Mouse (Mus musculus): ENCODE measurements around the gene Slc41a3. TPM values are rescaled to one million over a fixed set of nuclear protein-coding genes. Genes with fewer than 3 reads are reported as not detected.
"Not testable (repeated sequence)": the region's sequence is repeated elsewhere in the genome, so short reads cannot be mapped to it uniquely, and the experiment has no call there.

Slc41a3 gene
- polyA plus RNA-seq, 1 experiment = 79.5 TPM

DNA sequence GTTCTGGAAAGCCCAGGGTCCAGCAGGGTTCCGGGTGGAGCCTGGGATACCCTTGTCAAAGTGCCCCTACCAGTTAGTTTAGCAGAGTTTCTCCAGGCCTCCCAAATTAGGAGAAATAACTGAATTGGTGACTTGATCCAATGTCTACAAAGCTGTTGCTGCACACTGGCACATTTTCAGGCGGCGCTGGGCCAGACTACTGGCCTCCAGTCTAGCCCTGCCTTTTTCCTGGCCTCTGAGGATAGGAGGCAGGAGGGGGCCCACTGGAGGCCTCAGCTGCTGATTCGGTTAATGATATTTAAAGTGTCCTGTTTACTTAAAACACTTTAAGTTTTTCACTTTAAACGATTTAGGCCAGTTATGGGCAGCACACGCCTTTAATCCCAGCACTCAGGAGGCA, 19.7 kb downstream of the Slc41a3 start:
- Histone ChIP-seq H3K27ac (ENCODE audit: control insufficient read depth, insufficient read depth, low read depth, low read length) (no peak overlapping the region), H3K4me3 (ENCODE audit: control insufficient read depth, low read depth, low read length) (no peak overlapping the region), H3K36me3 (ENCODE audit: control insufficient read depth, insufficient read depth, low read length) (no peaks in the 10 kb centered on the region; the same call in 1 of the 2 replicates), H3K4me1 (ENCODE audit: control insufficient read depth, insufficient read depth, low read length) (peaks cover 3% of the 10 kb centered on the region; the same call in 1 of the 2 replicates), H3K27me3 (ENCODE audit: control insufficient read depth, insufficient read depth, low read length) (no peaks in the 10 kb centered on the region)
- TF ChIP-seq CTCF (IDR thresholded peaks at IDR 0.05; ENCODE audit: control insufficient read depth, insufficient read depth, insufficient replicate concordance, low read depth, low read length) (no peak), POLR2A (IDR thresholded peaks at IDR 0.05; ENCODE audit: control insufficient read depth, low read depth, low read length) (no peak)

DNA sequence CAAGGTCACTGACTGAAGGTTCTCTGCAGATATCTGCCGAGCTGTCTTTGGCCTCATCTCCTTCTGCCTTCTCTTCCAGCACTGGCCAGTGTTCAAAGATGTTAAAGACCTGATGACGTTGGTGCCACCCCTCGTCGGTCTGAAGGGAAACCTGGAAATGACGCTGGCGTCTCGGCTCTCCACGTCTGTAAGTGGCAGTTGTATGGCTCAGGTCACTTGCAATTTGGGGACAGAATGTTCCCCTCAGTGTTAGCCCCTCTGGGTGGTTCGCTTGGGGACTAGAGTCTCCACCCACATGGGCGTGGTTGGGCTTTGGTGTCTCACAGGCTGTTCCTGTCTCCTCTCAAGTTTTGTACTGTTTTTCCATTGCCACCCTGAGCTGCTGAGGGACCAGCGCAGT, 20.2 kb downstream of the Slc41a3 start:
- peaks cover 3% of the 10 kb centered on the region; the same call in 1 of the 2 replicates for H3K4me1 ChIP-seq (ENCODE audit: control insufficient read depth, insufficient read depth, low read length)
- H3K36me3 ChIP-seq (ENCODE audit: control insufficient read depth, insufficient read depth, low read length) = peaks cover 2% of the 10 kb centered on the region
- no peak overlapping the region for H3K4me3 ChIP-seq (ENCODE audit: control insufficient read depth, low read depth, low read length)
- TF ChIP-seq CTCF (IDR thresholded peaks at IDR 0.05; ENCODE audit: control insufficient read depth, insufficient read depth, insufficient replicate concordance, low read depth, low read length) (no peak), POLR2A (IDR thresholded peaks at IDR 0.05; ENCODE audit: control insufficient read depth, low read depth, low read length) (no peak)
- no peaks in the 10 kb centered on the region for H3K27me3 ChIP-seq (ENCODE audit: control insufficient read depth, insufficient read depth, low read length)
- no peak overlapping the region; the same call in 1 of the 2 replicates for H3K27ac ChIP-seq (ENCODE audit: control insufficient read depth, insufficient read depth, low read depth, low read length)

DNA sequence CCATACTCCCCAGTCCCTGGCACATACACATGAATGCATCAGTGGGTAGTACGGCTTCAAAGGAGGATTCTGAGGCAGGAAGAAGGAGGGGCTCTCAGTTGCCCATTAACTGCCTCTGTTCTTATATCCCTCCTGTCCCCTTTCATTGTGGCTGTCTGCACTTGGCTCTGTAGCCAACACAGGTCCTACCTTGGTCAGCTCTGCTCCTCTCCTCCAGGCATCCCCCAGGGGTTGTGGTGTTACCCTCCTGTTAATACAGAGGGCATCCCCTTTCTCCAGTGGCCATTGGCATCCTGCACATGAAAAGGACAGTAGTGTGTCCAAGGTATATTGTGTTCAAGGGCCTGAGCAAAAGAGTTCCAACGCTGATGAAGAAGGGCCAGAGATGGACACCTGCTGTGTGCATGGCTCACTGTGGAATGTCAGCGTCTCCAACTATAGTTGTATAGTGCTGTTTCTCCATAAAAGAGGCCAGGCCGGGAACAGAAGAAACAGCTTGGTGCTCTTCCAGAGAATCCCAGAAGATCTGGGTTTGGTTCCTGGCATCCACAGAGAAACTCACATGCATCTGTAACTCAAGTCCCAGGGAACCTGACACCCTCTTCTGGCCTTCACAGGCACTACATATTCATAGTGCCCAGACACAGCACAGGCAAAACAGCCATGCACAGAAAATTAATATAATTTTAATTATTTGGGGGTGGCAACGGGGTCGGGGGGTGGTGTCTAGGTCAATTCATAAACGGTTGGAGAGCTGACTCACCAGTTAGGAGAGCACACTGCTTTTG, 20.9 kb downstream of the Slc41a3 start:
- Histone ChIP-seq H3K27me3 (ENCODE audit: control insufficient read depth, insufficient read depth, low read length) (no peaks in the 10 kb centered on the region), H3K4me3 (ENCODE audit: control insufficient read depth, low read depth, low read length) (no peak overlapping the region), H3K36me3 (ENCODE audit: control insufficient read depth, insufficient read depth, low read length) (peaks cover 2% of the 10 kb centered on the region), H3K4me1 (ENCODE audit: control insufficient read depth, insufficient read depth, low read length) (peaks cover 3% of the 10 kb centered on the region; the same call in 1 of the 2 replicates), H3K27ac (ENCODE audit: control insufficient read depth, insufficient read depth, low read depth, low read length) (no peak overlapping the region)
- no peak for TF ChIP-seq POLR2A (IDR thresholded peaks at IDR 0.05; ENCODE audit: control insufficient read depth, low read depth, low read length)
- TF ChIP-seq CTCF (IDR thresholded peaks at IDR 0.05; ENCODE audit: control insufficient read depth, insufficient read depth, insufficient replicate concordance, low read depth, low read length) = no peak

DNA sequence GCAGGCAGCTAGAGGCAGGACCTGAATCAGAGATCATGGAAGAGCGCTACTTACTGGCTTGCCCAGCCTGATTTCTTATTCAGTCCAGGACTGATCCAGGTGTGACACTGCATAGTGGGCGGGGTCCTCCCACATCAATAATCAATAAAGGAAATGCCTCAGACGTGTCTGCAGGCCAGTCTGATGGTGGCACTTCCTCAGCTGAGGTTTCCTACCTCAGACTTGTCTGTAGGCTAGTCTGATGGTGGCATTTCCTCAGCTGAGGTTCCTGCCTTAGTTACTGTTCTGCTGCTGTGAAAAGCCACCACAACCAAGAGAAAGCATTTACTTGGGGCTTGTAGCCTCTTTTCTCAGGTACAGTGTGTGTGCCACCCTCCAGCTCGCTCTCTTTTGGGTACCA, 23.0 kb downstream of the Slc41a3 start:
- no peak overlapping the region for H3K27ac ChIP-seq (ENCODE audit: control insufficient read depth, insufficient read depth, low read depth, low read length)
- peaks cover under 1% of the 10 kb centered on the region; the same call in 1 of the 2 replicates for H3K4me1 ChIP-seq (ENCODE audit: control insufficient read depth, insufficient read depth, low read length)
- no peaks in the 10 kb centered on the region for H3K27me3 ChIP-seq (ENCODE audit: control insufficient read depth, insufficient read depth, low read length)
- no peak for TF ChIP-seq POLR2A (IDR thresholded peaks at IDR 0.05; ENCODE audit: control insufficient read depth, low read depth, low read length)
- TF ChIP-seq CTCF (IDR thresholded peaks at IDR 0.05; ENCODE audit: control insufficient read depth, insufficient read depth, insufficient replicate concordance, low read depth, low read length) = no peak
- H3K36me3 ChIP-seq (ENCODE audit: control insufficient read depth, insufficient read depth, low read length) = peaks cover 2% of the 10 kb centered on the region
- H3K4me3 ChIP-seq (ENCODE audit: control insufficient read depth, low read depth, low read length) = no peak overlapping the region

DNA sequence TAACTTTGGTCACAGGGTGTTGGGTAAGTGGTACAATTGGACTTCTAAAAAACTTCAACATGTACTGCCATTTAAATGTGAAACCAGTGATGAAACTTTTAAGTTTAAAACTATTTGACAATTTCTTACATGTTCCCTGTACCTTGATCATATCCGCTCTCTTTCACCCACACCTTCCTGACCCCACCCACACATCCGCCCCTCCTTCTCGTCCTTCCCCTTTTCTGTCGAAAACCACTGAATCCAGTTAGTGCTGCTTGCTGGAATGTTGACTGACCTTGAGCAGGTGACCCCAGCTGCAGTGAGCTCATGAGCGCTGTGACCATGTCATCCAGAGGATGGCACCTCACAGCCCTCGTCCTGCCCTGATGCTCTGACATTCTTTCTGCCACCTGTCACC, 25.0 kb downstream of the Slc41a3 start:
- Histone ChIP-seq H3K4me3 (ENCODE audit: control insufficient read depth, low read depth, low read length) (no peak overlapping the region), H3K27me3 (ENCODE audit: control insufficient read depth, insufficient read depth, low read length) (no peaks in the 10 kb centered on the region), H3K27ac (ENCODE audit: control insufficient read depth, insufficient read depth, low read depth, low read length) (no peak overlapping the region), H3K36me3 (ENCODE audit: control insufficient read depth, insufficient read depth, low read length) (peaks cover 2% of the 10 kb centered on the region), H3K4me1 (ENCODE audit: control insufficient read depth, insufficient read depth, low read length) (no peaks in the 10 kb centered on the region; the same call in 1 of the 2 replicates)
- TF ChIP-seq POLR2A (IDR thresholded peaks at IDR 0.05; ENCODE audit: control insufficient read depth, low read depth, low read length) (no peak), CTCF (IDR thresholded peaks at IDR 0.05; ENCODE audit: control insufficient read depth, insufficient read depth, insufficient replicate concordance, low read depth, low read length) (no peak)

DNA sequence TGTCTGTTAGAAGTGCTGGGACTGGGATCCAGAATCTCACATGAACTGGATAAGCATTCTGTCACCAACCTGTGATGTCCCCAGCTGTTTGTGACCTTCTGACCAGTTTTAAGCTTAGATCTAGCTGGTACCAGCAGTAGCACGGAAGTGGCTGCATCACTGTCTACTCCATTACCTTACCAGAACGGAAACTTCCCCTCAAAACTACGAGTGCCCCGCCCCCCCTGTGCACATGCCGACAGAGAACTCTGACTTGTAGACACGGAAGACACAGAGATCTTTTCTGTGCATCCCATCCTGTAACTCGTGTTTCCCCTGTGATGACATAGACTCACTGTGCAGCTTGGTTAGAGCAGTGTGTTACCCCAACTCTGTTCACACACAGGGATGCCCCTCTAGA, 25.9 kb downstream of the Slc41a3 start:
- H3K4me1 ChIP-seq (ENCODE audit: control insufficient read depth, insufficient read depth, low read length) = no peaks in the 10 kb centered on the region
- H3K27ac ChIP-seq (ENCODE audit: control insufficient read depth, insufficient read depth, low read depth, low read length) = no peak overlapping the region
- no peak for TF ChIP-seq CTCF (IDR thresholded peaks at IDR 0.05; ENCODE audit: control insufficient read depth, insufficient read depth, insufficient replicate concordance, low read depth, low read length)
- no peak for TF ChIP-seq POLR2A (IDR thresholded peaks at IDR 0.05; ENCODE audit: control insufficient read depth, low read depth, low read length)
- no peak overlapping the region for H3K4me3 ChIP-seq (ENCODE audit: control insufficient read depth, low read depth, low read length)
- peaks cover 2% of the 10 kb centered on the region for H3K36me3 ChIP-seq (ENCODE audit: control insufficient read depth, insufficient read depth, low read length)
- H3K27me3 ChIP-seq (ENCODE audit: control insufficient read depth, insufficient read depth, low read length) = no peaks in the 10 kb centered on the region

DNA sequence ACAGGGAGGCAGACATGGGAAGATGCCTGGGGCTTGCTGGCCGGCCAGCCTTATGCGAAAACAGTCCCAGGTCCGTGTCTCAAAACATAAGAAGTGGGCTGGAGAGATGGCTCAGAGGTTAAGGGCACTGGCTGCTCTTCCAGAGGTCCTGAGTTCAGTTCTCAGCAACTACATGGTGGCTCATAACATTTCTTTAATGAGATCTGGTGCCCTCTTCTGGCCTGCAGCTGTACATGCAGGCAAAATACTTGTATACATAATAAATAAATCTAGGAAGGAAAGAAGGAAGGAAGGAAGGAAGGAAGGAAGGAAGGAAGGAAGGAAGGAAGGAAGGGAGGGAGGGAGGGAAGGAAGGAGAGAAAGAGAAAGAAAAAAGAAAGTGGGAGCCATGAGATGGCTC, 28.0 kb downstream of the Slc41a3 start:
- H3K27ac ChIP-seq (ENCODE audit: control insufficient read depth, insufficient read depth, low read depth, low read length); H3K27me3 ChIP-seq (ENCODE audit: control insufficient read depth, insufficient read depth, low read length); H3K36me3 ChIP-seq (ENCODE audit: control insufficient read depth, insufficient read depth, low read length); H3K4me3 ChIP-seq (ENCODE audit: control insufficient read depth, low read depth, low read length); H3K4me1 ChIP-seq (ENCODE audit: control insufficient read depth, insufficient read depth, low read length): not testable (repeated sequence)

All from testis, adult 2 months (tissue).